Mouse (Mus musculus): ENCODE data around the gene Jarid2.

DNA sequence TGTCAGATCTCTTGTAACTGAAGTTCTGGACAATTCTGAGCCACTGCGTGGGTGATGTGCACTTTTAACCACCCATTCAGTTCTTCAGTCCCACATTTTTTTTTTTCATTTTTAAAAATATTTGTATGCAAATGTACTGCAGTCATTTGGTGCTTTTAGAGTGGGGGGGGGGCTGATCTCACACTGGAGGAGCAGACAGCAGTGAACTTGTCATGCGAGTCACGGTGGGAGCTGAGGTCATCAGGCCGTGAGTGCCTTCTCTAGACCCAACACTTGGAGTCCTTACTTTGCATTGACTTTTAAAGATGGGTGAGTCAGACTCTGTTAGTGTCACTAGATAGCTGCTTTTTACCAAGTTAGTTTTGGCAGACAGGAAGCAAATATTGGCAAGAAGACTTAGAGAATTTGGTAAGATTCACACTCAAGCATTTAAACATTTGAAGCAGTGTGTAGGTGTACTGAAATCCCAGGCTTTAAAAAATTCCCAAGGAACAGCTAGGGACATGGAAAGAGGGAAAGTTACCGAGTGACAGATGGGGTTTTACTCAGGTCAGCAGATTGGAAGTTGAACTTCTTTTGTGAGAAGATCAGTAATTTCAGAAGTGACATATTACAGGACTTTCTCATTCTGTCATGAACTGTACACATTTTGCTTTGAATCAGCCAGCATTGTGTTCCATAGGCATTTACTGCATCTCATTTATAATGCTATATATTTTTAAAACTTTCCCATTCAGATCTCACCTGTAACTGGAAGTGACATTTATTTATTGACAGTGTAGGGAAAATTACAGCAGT lies 41.7 kb downstream of the Jarid2 start:
- TF ChIP-seq POLR2A (IDR thresholded peaks at IDR 0.05; ENCODE audit: borderline replicate concordance, insufficient read depth, low read length) (no peak), CTCF (IDR thresholded peaks at IDR 0.05; ENCODE audit: borderline replicate concordance, insufficient read depth, low read depth, low read length) (no peak)

Data from cerebellum, adult 2 months (tissue).